Mouse (Mus musculus) brain, embryonic 18.5 days (tissue): Measurements from ENCODE around the gene Elf4.
A peak's percentile ranks its signal among the peaks of the same experiment; 100 is the strongest.
"Not testable (repeated sequence)": the region's sequence is repeated elsewhere in the genome, so short reads cannot be mapped to it uniquely, and the experiment has no call there.

Experiments used
- DNase-seq: peaks from one replicate; pipeline ENCODE4 v3.0.0-alpha.2; 2012; ENCODE audit warnings: low read depth, low spot score

The Elf4 gene

DNA sequence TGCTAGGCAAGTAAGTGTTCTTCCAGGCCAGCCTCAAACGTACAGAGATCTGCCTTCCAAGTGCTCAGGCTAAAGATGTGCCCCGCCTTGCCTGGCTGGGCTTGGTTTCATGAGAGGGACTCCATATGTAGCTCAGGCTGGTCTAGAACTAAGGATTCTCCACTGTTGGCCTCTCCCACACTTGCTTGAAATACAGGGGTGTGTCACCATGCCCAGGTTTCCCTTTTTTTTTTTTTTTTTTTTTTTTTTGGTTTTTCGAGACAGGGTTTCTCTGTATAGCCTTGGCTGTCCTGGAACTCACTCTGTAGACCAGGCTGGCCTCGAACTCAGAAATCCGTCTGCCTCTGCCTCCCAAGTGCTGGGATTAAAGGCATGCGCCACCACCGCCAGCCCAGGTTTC lies 26.9 kb downstream of the Elf4 start:
- DNase-seq = not testable (repeated sequence)

DNA sequence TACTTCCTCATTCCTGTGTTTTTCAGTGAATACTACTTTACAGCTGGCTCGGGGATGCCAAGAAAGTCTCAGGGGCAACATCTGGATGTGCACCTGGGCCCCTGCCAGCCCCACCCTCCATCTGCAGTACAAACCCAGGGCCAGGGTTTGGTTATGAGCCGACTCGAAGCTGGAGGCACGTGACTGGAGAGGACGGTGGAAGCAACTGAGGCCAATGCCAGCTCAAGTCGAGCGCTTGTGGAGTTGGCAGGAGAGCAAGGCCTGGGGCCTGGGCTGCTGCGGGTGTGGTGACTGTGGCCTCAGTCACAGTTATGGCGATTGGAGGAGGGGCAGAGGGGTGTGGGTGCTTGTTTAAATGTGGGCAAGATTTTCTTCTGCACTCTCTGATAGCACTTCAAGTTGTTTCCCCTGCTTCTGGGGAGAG lies 27.4 kb downstream of the Elf4 start:
- no peak for DNase-seq

DNA sequence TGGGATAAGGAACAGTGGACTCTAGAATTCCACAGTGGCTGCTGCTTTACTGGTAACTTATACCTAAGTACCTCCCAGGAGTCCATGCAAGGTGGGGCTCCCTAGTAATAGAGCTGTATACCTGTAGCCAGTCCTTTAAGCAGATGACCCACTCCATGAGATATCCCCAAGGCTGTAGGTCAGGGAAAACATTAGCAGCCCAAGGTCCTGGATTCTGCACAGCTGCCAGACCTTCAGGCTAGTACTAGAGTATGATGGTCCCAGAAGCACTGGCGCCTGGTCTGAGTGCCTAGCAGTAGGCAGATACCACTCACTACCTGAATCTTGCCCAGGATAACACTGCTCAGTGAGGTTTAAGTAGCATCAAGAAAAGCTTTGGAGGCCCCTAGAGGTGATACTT lies 28.7 kb downstream of the Elf4 start:
- DNase-seq = no peak

DNA sequence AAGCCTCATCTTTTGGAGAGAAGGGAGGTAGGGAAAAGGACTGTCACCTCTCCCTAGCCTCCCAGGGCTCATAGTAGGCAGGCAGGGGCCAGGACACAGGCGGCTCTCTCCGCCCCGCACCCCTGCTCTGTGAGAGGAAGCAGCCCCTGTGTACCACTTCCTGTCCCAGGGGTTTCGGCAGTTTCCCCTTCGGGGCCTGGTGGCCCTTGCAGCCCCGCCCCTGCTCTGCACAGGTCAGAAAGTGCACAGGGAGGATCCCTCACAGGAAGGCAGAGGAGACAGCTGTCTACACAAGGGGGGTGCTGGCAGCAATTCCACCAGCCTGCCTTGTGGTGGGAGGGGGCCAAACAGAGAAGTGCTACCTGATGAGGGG lies 29.4 kb downstream of the Elf4 start:
- no peak for DNase-seq

DNA sequence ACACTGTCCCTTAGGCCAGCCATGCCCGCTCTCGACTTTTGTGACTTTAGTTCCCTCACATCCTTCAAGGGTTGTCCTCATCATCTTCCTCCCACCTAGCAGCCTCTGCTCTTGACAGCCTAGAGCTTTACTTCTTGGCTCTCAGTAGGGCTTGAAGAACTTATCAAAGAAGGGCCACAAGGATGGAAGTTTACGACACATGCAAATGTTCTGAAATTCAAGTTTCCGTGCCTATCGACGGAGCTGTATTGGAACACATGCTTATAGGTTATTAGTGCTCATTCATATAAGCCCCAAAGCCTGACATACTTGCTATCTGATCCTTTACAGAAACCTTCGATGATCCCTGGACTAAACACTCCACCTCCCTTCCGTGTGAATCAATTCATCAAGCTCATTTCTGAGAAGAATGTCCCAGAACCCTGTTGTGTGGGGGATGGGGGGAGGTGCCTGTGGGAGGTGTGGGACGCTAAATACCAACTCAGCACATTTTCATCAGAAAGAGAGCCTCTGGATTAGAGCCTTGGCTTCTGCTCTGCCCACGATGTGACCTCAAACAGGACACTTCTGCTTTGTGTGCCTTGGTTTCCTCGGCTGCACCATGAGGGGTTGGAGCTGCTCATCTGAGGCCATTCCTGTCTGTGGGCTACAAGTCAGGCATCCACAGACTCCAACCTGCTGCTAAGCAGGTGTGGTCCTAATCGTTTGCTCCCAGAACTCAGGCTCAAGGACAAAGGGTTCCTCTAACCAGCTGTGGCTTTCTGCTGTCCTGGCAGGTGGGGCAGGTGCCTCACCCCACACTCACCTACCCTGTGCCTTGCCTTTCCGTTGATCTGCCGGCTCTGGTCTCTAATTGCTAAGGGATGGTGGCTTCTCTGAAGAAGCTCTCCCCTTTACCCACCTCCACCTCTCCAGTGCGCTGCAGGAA lies 30.1 kb downstream of the Elf4 start:
- DNase-seq = no peak

DNA sequence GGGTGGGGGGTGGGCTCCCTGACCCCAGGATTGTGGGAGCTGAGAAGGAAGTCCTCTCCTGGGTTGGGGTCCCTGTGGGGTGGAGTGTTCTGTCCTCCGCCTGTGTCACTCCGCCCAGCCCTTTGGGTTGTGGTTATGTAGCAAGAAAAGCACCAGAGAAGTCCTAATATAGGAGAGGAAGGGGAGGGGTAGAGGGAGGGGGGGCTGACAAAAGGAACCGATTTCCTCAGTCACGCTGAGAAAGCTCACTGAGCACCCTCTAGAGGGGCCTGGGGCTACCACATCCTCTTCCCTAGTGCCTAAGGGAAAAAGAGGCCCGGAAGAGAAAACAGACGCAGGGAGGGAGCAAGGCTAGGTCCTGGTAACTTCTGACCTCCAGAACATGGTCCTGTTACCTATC lies 33.4 kb downstream of the Elf4 start:
- DNase-seq = no peak

DNA sequence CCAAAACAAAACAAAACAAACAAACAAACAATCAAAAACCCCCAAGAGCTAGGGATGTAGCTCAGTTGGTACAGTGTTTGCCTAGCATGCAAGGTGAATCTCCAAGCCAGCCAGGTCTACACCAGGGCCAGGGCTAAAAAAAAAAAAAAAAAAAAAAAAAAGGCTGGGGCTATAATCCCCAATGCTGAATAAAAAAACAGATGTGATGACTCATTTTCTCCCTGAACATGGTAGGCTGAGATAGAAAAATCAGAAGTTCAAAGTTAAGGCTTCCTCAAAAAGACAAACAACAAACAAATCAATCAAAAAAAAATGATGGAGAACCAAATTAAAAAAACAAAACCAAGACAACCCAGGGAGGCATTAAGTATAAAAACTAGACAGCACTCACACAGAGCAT lies 33.8 kb downstream of the Elf4 start:
- no peak for DNase-seq

DNA sequence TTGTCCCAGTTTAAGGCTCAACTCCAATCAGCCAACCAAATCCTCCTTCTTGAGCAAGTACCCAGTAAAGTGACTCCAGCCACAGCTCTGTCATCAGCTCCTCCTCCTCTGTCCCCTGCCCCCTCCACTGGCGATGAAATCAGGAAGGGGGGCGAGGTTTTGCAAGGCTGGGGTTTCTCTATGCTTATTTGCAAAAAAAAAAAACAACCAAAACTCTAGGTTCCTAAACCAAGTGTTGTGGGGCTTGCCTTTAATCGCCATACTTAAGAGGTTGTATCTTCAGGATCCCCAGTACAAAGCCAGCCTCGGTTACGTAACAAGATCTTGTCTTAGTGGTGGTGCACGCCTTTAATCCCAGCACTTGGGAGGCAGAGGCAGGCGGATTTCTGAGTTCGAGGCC lies 34.3 kb downstream of the Elf4 start:
- no peak for DNase-seq

DNA sequence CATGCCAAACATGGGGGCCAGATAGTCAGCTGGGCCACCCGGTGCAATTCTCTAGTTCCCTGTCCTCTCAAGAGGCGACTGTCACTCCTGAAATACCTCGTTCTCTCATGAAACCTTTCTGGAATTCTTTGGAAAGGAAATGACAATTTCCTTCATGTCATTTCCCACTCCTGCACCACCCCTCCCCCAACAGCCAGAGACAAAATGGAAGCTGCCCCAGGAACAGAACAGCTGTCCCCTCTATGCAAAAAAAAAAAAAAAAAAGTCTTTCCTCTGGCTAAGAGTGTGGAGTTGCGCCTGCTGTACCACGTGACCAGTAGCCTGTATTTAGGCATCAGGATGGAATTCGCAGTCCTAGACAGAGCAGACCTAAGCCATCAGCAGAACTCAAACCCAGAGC lies 34.7 kb downstream of the Elf4 start:
- no peak for DNase-seq

DNA sequence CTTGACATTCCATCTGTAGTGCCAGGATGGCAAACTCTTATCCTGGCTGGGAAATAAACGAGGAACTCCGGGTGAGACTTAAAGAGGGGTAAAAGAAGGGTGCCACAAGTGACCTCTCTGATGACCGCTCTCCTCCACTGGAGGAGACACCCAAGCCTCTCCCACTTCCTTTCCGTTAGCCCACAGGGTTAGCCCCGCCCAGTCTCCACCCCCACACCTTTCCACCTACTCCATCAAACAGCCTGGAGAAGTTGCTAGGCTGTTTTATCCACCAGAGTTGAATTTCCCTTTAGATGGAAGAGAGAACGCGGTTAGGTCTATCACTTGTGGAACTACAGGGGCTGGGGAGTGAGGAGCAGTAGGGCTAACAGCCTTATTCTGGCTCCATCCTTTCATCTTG lies 37.7 kb downstream of the Elf4 start:
- no peak for DNase-seq

DNA sequence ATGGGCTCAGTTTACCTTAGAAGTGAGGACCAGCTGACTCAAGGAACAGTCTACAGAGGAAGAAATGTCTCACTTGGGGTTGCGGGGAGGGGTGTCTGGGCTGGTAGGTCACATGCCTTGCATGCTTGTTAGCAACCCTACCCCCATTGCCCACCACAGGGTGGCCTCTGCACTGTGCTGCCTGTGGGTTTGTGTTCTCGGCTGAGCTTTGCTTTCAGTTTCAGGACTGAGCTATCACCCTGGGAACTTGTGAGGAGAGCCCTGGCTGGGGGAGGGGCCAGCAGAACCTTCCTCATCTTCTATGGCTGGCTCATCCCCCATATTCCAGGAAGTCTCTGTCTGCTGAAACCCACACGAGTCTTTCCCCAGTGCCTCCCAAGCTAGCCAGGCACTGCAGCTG lies 38.3 kb downstream of the Elf4 start:
- no peak for DNase-seq

DNA sequence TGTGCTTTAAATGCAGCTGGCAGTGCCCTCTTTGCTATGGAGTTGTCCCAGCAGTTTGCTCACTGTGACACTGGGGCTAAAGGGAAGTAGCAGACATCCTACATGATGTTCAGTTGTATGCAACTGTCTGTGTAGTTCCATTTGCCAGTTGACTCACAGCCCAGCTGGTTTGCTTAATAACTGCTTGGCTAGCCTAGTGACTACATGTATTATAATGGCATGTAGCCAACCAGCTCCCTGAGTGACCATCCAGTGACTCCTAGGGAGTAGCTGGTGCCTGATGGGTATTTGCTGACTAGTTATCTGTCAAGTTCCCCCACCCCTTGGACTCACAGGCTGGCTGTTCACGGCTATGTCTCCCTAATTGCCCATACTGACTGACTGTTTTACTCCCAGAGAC lies 39.3 kb downstream of the Elf4 start:
- no peak for DNase-seq

DNA sequence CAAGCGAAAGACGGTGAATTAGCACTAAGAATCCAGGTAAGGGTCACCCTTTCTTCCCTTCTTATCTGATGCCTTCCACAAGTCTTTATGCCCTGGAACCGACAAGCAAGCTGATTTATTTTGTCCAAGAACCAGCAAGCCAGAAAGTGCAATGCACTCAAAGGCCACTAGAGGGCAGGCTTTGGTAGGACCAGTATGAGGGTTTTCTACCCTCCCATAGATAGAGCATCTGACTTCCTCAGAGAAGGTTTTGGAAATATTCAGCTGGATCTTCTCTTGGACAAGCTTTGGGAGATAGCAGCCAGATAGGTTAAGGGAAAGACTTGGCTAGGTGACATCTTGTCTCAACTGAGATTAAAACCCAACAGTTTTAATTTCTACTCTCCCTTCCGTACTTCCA lies 39.9 kb downstream of the Elf4 start:
- DNase-seq = no peak

DNA sequence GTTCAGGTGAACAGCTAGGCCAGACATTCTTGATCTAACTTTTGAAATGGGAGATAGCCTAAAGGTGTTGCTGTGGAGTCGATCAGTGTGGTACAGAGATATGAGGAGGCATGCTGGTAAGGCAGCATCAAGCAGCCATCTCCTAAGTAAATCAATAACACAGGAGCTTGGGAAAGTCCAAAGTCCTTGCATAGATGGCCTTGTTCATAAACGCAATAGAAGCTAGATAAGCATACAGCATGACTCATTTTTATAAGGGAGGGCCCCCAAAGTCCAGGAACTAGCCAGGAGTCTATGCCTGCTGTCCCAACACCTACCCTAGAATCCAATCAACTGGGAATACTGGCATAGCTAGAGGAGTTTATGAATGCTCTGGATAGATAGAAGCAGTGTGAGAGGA lies 44.5 kb downstream of the Elf4 start:
- no peak for DNase-seq

DNA sequence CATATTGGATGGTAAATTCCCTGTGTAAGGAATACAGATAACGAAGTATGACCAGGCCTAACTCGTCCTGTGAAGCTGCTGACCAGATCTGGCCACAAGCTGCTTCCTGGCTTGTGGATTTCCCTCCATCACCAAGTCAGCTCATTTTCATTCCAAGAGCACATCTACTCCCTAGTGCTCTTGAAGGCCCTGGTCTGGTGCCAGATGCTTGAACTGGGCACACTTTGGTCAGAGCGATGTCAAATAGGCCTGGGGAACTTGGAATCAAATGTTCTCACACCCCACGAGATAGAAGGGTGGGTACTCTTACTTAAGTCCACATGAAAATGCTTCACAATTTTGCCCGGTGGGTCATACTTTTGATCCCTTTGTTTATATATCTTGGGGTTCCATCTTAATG lies 48.6 kb downstream of the Elf4 start:
- no peak for DNase-seq

DNA sequence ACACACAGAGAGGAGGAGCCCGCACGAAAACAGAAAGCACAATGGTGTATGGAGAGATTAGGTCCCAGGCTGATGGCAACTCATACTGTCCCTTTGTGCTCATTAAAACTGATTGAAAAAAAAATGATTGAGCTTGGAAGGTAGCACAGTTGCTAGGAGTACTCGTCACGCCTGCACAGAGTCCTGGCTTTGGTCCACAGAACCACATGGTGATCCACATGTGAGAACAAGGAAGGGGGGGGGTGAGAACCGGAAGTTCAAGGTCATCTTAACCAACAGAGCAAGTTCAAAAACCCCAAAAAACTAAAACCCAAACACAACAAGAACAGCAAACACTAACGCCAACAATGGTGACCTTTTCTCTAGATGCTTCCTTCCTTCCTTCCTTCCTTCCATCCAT lies 50.3 kb downstream of the Elf4 start:
- no peak for DNase-seq

DNA sequence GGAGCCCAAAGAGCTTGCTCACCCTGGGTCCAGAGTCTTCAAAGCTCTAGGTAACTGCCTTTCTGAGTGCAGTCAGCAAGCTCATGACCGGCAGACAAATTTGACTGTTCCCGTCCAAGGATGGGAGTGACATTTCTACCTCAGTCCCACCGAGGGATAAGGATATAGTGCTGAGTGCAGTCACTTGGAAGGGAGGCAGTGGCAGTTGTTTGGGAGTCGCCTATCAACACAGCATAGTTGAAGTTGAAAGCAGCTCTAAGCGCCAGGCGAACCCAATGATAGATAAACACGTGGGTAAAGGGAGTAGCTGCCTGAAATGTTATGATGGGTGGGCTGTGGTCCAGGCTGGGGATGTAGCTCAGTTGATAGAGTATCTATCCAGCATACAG lies 52.5 kb downstream of the Elf4 start:
- DNase-seq = no peak

DNA sequence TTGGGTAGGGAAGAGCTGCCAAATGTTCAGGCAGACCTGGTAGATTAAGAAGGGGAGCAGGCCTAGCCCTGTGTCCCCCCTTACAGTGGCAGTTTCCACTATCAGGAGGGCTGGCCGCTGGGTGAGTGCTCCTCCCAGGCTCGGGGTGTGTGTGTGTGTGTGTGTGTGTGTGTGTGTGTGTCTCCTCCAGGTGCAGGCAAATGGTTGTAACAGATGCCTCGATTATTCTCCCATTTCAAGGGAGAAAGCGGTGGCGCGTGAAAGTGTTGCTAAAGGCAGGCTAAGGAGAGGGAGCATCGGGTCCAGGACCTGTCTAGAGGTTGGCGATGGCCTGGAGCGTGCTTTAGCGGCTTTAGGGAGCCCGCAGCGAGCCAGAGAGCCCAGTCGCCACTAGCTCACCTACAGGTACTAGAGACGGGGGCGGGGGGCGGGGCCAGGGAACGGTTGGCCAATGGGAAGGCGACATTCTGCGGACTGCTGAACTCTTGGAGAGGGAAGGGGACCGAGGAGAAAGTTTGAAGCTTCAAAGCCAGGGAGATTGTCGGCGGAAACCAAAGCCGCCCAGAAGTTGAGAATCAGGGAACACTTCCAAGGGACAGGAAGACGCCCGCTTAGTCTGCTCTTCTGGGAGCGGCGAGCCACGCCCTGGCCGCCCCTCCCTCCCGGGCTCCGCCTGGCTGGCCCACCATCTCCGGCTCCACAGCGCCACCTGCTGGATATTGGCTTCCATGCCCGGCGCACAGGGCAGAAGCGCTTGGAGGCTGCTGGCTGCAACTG lies 53.1 kb downstream of the Elf4 start:
- peak; percentile 20 for DNase-seq

DNA sequence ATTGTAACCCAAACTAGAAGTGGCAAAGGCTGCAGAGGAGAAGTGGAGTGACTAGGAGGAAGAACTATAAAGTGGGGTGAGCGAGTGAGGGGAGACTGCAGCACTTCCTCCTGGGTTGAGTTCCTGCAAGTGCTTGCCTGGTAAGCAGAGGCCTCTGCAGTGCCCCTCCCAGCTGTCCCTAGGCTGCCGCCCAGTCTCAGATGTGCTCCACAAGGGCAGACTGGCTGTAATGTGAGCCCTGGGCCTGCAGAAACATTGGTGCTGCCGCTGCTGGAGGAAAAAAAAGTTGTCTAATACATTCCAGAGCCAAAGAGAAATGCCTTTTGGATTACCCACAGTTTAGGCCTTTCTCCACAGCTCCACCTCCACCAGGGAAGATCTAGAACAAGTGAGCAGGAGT lies 57.8 kb downstream of the Elf4 start:
- no peak for DNase-seq

DNA sequence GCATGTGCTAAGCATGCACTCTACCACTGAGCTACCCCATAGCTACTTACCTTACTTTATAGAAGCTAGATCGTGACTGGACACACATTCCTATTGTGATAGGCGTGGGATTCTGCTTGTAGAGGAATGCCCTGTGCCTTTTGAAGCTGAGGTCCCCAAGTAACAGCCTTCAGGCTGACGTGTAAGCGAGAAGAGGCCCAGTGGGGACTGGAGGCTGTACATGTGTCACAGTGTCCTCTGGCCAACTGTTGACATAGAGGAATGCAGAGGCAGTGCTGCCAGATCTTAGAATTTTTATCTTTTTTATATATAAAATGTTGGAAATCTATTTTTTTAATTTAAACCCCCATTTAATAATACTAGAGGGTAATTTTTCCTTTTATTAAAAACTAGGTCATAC lies 62.9 kb downstream of the Elf4 start:
- no peak for DNase-seq

DNA sequence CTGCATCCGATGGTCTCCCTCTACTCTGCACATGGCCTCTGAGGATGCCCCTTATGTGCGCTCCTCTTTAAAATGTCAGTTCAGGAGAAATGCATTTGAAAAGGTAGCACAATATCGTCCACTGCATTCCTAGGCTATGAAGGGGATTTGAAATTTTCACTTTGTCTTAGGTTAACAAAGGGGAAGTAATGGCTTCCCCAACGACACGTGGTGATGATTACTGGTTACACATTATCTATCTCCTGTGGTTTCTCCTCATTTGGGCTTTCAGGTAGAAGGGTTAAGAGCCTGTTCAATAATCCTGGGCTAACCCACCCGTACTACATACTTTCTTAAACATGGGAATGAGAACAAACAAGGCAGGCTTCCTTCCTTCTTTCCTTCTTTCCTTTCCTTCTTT lies 73.6 kb downstream of the Elf4 start:
- DNase-seq = no peak

DNA sequence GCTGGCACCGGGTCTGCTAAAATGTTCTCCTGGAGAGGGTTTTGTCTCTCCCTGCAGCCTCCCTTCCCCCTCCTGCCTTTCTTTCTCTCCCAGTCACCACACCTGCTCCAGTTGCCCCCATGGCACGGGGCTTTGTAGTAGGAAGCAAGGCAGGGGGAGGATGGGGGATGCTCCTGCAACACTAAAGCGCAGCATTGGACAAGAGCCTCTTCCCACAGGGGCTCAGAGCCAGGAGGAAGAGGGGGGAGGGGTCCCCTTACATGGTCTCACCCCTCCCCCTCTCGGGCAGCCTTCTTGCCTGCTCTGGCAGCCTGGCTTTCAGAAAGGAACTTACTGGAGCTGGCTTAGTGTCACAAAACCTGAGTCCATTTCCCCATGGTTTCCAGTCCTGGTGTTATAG lies 77.0 kb downstream of the Elf4 start:
- DNase-seq = no peak

DNA sequence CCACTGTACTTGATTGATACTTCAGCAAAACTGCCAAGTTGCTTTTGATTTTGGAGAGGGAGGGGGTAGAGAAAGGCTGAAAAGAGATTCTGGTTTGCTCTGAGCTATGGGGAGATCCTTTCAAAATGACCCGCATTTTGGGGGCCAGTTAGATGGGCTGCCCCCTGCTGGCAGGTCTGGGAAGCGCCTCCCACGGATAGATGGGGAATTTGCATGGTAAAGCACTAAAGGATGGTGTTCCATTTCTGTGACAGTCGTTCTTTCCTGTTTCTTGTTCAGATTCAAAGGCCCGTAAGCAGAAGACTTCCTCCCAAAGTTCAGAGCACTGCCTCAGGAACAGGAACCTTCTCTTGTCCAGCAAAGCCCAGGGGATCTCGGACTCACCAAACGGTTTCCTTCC lies 79.3 kb downstream of the Elf4 start:
- no peak for DNase-seq
